Mouse (Mus musculus) frontal cortex, postnatal 10 days (tissue): ENCODE measurements around the gene Itga2.

Experiments used
- DNase-seq, 2 experiments: peaks; one replicate each; pipeline ENCODE4 v3.0.0; 2022; ENCODE audit warnings: low spot score in 2 of 2, mixed read lengths in 1 of 2

Gene Itga2

GRCm38 (mm10) chr13:114878667-114879066 lies 53.2 kb downstream of the Itga2 start:
- DNase-seq, result no peak

GRCm38 (mm10) chr13:114876005-114876520 lies 55.8 kb downstream of the Itga2 start:
- DNase-seq, result no peak

GRCm38 (mm10) chr13:114874738-114875137 lies 57.2 kb downstream of the Itga2 start:
- DNase-seq, result no peak

- no peak for DNase-seq
Observed at GRCm38 (mm10) chr13:114857525-114857924, 74.4 kb downstream of the Itga2 start.

GRCm38 (mm10) chr13:114856269-114856627 lies 75.7 kb downstream of the Itga2 start:
- no peak for DNase-seq

GRCm38 (mm10) chr13:114855573-114856268 lies 76.2 kb downstream of the Itga2 start:
- no peak for DNase-seq

GRCm38 (mm10) chr13:114854428-114854827 lies 77.5 kb downstream of the Itga2 start:
- no peak for DNase-seq

GRCm38 (mm10) chr13:114854023-114854422 lies 77.9 kb downstream of the Itga2 start:
- DNase-seq, result no peak

GRCm38 (mm10) chr13:114853152-114853551 lies 78.7 kb downstream of the Itga2 start:
- no peak for DNase-seq

- no peak for DNase-seq
Observed at GRCm38 (mm10) chr13:114852264-114853111, 79.4 kb downstream of the Itga2 start.

GRCm38 (mm10) chr13:114848945-114849344 lies 83.0 kb downstream of the Itga2 start:
- DNase-seq, result no peak

- DNase-seq, result no peak
Observed at GRCm38 (mm10) chr13:114845804-114846203, 86.1 kb downstream of the Itga2 start.

GRCm38 (mm10) chr13:114843318-114843717 lies 88.6 kb downstream of the Itga2 start:
- no peak for DNase-seq

- DNase-seq, result no peak
Observed at GRCm38 (mm10) chr13:114840545-114840944, 91.4 kb downstream of the Itga2 start.

- DNase-seq, result no peak
Observed at GRCm38 (mm10) chr13:114839098-114839497, 92.8 kb downstream of the Itga2 start.

GRCm38 (mm10) chr13:114838535-114838990 lies 93.3 kb downstream of the Itga2 start:
- DNase-seq, result peak; percentile 26 to 52

- DNase-seq, result no peak
Observed at GRCm38 (mm10) chr13:114837061-114837460, 94.8 kb downstream of the Itga2 start.

GRCm38 (mm10) chr13:114834580-114834979 lies 97.3 kb downstream of the Itga2 start:
- no peak for DNase-seq

- DNase-seq, result no peak
Observed at GRCm38 (mm10) chr13:114833351-114833750, 98.5 kb downstream of the Itga2 start.

GRCm38 (mm10) chr13:114832761-114833160 lies 99.1 kb downstream of the Itga2 start:
- DNase-seq, result no peak

- DNase-seq, result no peak
Observed at GRCm38 (mm10) chr13:114831367-114831833, 100.5 kb downstream of the Itga2 start.

- DNase-seq, result no peak
Observed at GRCm38 (mm10) chr13:114825377-114825855, 106.5 kb downstream of the Itga2 start.
